Mouse (Mus musculus) hindbrain, embryonic 14.5 days (tissue): Measurements from ENCODE around the gene Vamp5. TPM values are rescaled to one million over a fixed set of nuclear protein-coding genes. Genes with fewer than 3 reads are reported as not detected.
A peak's percentile ranks its signal among the peaks of the same experiment; 100 is the strongest.

Source experiments
- ATAC-seq: fragments of 200-750 bp; cut with Nextera tagmentation; 2 replicates; pipeline ENCODE4 v1.8.0; 2017; ENCODE audit warnings: moderate number of reproducible peaks, mild to moderate bottlenecking, moderate TSS enrichment, moderate library complexity; ENCODE audit not compliant: low FRiP score
- DNase-seq: peaks from one replicate; pipeline ENCODE4 v3.0.0-alpha.2; 2015; ENCODE audit warnings: low spot score
- H3K27ac ChIP-seq: fragments of 300-500 bp; sonication (generic); 2 replicates; pipeline ENCODE4 v1.5.1; 2014; ENCODE audit warnings: mild to moderate bottlenecking, moderate library complexity
- H3K27me3 ChIP-seq: fragments of 300-500 bp; sonication (generic); 2 replicates; pipeline ENCODE4 v1.6.1; 2014; ENCODE audit warnings: mild to moderate bottlenecking, low read length, mixed read lengths; ENCODE audit not compliant: control insufficient read depth, insufficient read depth
- H3K36me3 ChIP-seq: fragments of 300-500 bp; sonication (generic); replicated peaks from 2 replicates; pipeline ENCODE4 v1.6.1; 2014; ENCODE audit not compliant: control insufficient read depth, insufficient read depth
- H3K4me1 ChIP-seq: fragments of 300-500 bp; sonication (generic); replicated peaks from 2 replicates; pipeline ENCODE4 v1.6.1; 2014; ENCODE audit warnings: antibody characterized with exemption, low read length, mixed read lengths; ENCODE audit not compliant: control insufficient read depth, insufficient read depth
- H3K4me2 ChIP-seq: fragments of 300-500 bp; sonication (generic); replicated peaks from 2 replicates; pipeline ENCODE4 v1.6.1; 2014; ENCODE audit warnings: mild to moderate bottlenecking, moderate library complexity
- H3K4me3 ChIP-seq: fragments of 300-500 bp; sonication (generic); replicated peaks from 2 replicates; pipeline ENCODE4 v1.5.1; 2014; ENCODE audit warnings: mild to moderate bottlenecking, low read length
- H3K9ac ChIP-seq: fragments of 300-500 bp; sonication (generic); 2 replicates; pipeline ENCODE4 v1.6.1; 2014
- H3K9me3 ChIP-seq: fragments of 300-500 bp; sonication (generic); 2 replicates; pipeline ENCODE4 v1.6.1; 2016; ENCODE audit warnings: low read length; ENCODE audit not compliant: control insufficient read depth
- WGBS: fragments of 180-500 bp; shearing (Covaris S2); extraction: QIAGEN DNeasy Blood & Tissue Kit; methylation state at CpG from one replicate; pipeline ENCODE4 v1.1.7; 2014; 5-methylcytosine and 5-hydroxymethylcytosine counted together
- polyA plus RNA-seq: library from polyadenylated mRNA; unstranded; fragments of >200 nt; fragmentation: Nextera tagmentation; extraction: Ambion mirVana; gene quantifications from 2 replicates; pipeline ENCODE4 v1.2.1, GENCODE M21; 2014

Vamp5 gene
- polyA plus RNA-seq, 1 experiment from 2014 or later = 23.6 TPM

GRCm38 (mm10) chr6:72383142-72383820, 3.0 kb upstream of the Vamp5 start:
- ATAC-seq (no peak), DNase-seq (no peak)
- Histone ChIP-seq H3K36me3 (no peaks in the 10 kb centered on the region), H3K9ac (no peak overlapping the region), H3K4me3 (no peak overlapping the region), H3K27ac (no peak overlapping the region), H3K27me3 (peaks cover 32% of the 10 kb centered on the region), H3K4me2 (no peak overlapping the region), H3K4me1 (0 out of 2 replicates have a peak, but pooled peaks cover 4% of the 10 kb centered on the region), H3K9me3 (no peaks in the 10 kb centered on the region)
- WGBS = 86% methylated on average over 6 of the region's 6 CpGs

DNA sequence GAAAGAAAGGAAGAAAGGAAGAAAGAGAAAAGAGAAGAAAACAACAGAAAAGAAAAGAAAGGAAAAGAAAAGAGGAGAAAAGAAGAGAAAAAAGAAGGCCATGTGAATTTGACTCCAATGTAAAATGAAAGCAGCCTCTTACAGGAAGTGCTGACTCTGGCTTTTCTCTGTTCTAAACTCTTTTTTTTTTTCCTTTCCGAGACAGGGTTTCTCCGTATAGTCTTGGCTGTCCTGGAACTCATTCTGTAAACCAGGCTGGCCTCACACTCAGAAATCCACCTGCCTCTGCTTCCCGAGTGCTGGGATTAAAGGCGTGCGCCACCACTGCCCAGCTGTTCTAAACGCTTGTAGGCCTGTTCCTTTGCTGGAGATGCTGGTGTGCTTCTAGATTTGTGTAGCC, 2.2 kb upstream of the Vamp5 start:
- Histone ChIP-seq H3K27me3 (peaks cover 32% of the 10 kb centered on the region), H3K4me2 (no peak overlapping the region), H3K9me3 (no peaks in the 10 kb centered on the region), H3K27ac (no peak overlapping the region), H3K4me1 (0 out of 2 replicates have a peak, but pooled peaks cover 4% of the 10 kb centered on the region), H3K9ac (no peak overlapping the region), H3K36me3 (no peaks in the 10 kb centered on the region), H3K4me3 (no peak overlapping the region)
- no peak for ATAC-seq
- no peak for DNase-seq
- WGBS = 85% methylated on average over 6 of the region's 6 CpGs

DNA sequence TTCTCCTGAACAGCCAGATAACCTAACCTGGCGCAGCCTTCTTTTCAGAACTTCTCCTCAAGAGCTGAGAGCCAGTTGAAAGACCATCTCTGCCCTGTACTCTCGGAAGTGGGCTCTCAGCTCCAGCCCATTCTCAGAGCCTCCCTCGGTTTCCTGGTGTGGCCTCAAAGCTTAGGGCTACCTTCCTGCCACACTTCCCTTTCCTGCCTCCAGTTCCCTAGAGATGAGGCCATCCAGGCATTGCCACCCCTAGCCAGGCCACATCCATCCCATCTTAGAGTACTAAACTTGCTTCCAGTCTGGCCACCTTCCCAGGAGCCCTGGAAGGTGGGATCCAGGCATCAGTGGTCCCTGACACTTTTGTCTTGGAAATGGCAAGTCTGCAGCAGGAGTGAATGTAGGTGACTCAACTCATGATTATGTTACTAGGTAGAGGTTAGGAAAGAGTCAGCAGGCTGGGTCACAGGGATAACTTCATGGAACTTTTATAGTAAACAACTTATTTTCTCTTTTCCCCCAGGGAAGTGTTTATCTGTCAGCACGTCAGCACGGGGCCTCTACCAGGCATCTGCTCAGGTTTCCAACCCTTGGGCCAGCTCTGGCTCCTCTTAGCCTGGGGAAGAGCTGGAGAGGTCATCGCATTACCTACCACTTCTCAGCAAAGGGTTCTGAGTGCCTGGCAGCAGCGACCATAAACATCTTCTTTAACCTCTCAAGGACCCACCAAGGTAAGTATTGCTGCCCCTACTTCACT, 714 bp downstream of the Vamp5 start:
- no peak for DNase-seq
- Histone ChIP-seq H3K9me3 (no peaks in the 10 kb centered on the region), H3K27ac (no peak overlapping the region), H3K4me2 (peak overlapping the region; percentile 54), H3K36me3 (no peaks in the 10 kb centered on the region), H3K4me3 (peak overlapping the region; percentile 35), H3K4me1 (0 out of 2 replicates have a peak, but pooled peaks cover 4% of the 10 kb centered on the region), H3K27me3 (peaks cover 32% of the 10 kb centered on the region), H3K9ac (peak overlapping the region; percentile 57; the same call in 1 of the 2 replicates)
- 41% methylated on average over 7 of the region's 7 CpGs for WGBS
- no peak for ATAC-seq

DNA sequence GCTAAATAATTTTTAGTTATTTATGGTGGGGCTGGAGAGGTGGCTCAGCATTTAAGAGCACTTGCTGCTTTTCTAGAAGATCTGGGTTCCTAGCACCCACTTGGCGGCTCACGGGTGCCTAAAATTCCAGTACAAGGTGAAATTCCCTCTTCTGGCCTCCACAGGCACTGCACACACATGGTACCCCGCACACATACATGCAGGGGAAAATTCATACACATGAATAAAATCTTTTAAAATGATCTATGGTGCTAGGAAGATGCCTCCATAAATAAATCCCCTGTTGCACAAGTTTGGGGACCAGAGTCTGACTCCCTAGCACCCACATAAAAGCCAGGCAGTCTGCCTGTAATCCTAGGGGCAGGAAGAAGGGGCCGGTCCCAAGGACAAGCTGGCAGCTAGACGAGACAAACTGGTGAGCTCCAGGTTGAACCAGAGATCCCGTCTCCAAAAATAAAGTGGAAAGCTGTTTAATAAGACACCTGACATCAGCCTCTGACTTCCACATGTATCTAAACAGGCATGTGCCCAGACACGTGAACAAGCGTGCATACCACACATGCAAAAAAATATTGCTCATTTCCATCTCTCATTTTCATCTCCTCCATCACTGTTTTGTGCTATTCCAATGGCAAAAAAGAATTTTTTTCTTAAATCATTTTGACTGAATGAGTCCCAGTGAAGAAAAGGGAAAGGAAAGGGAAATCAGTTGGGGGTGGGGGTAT, 1.6 kb downstream of the Vamp5 start:
- H3K4me3 ChIP-seq = no peak overlapping the region
- H3K27ac ChIP-seq = no peak overlapping the region
- H3K9me3 ChIP-seq = no peaks in the 10 kb centered on the region
- no peak overlapping the region for H3K9ac ChIP-seq
- peaks cover 32% of the 10 kb centered on the region for H3K27me3 ChIP-seq
- no peak for DNase-seq
- no peak for ATAC-seq
- H3K36me3 ChIP-seq = no peaks in the 10 kb centered on the region
- H3K4me1 ChIP-seq = 0 out of 2 replicates have a peak, but pooled peaks cover 4% of the 10 kb centered on the region
- WGBS = 87% methylated on average over 8 of the region's 8 CpGs
- H3K4me2 ChIP-seq = no peak overlapping the region

GRCm38 (mm10) chr6:72374820-72375563, 5.3 kb downstream of the Vamp5 start:
- no peak overlapping the region for H3K27ac ChIP-seq
- no peak overlapping the region for H3K9ac ChIP-seq
- H3K4me2 ChIP-seq = no peak overlapping the region
- ATAC-seq (no peak), DNase-seq (no peak)
- WGBS = 88% methylated on average over 15 of the region's 15 CpGs
- H3K9me3 ChIP-seq = no peaks in the 10 kb centered on the region
- H3K36me3 ChIP-seq = no peaks in the 10 kb centered on the region
- H3K27me3 ChIP-seq = peaks cover 11% of the 10 kb centered on the region
- H3K4me3 ChIP-seq = no peak overlapping the region
- H3K4me1 ChIP-seq = no peaks in the 10 kb centered on the region

DNA sequence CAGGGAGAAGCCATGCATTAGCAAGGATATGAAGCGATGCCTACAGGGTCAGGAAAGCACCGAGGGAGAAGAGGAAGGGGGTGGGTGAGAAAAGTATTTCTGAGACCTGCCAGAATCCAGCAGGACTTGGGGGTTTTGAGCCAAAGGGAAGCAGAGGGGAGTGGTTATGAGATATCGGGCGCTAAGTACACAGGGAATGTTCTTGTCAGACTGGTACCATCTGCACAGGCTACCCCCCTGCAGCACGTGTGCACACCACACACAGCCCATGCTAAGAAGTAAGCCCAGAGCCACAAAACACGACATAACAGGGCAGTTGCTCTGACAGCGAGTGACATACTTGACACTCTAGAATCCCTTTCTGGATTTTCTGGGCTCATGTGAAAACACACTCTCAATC, 6.1 kb downstream of the Vamp5 start:
- DNase-seq = no peak
- H3K9ac ChIP-seq = no peak overlapping the region
- H3K4me3 ChIP-seq = no peak overlapping the region
- H3K36me3 ChIP-seq = no peaks in the 10 kb centered on the region
- no peak for ATAC-seq
- H3K4me2 ChIP-seq = no peak overlapping the region
- H3K4me1 ChIP-seq = no peaks in the 10 kb centered on the region
- H3K27ac ChIP-seq = no peak overlapping the region
- peaks cover 3% of the 10 kb centered on the region; the same call in 1 of the 2 replicates for H3K27me3 ChIP-seq
- H3K9me3 ChIP-seq = no peaks in the 10 kb centered on the region
- 74% methylated on average over 7 of the region's 7 CpGs for WGBS

- Histone ChIP-seq H3K36me3 (no peaks in the 10 kb centered on the region), H3K9me3 (no peaks in the 10 kb centered on the region), H3K4me2 (no peak overlapping the region), H3K4me3 (no peak overlapping the region), H3K4me1 (no peaks in the 10 kb centered on the region), H3K27ac (no peak overlapping the region), H3K9ac (no peak overlapping the region), H3K27me3 (no peaks in the 10 kb centered on the region)
- 93% methylated on average over 4 of the region's 4 CpGs for WGBS
- no peak for DNase-seq
- no peak for ATAC-seq
Measured at GRCm38 (mm10) chr6:72373184-72373583, 7.1 kb downstream of the Vamp5 start.

DNA sequence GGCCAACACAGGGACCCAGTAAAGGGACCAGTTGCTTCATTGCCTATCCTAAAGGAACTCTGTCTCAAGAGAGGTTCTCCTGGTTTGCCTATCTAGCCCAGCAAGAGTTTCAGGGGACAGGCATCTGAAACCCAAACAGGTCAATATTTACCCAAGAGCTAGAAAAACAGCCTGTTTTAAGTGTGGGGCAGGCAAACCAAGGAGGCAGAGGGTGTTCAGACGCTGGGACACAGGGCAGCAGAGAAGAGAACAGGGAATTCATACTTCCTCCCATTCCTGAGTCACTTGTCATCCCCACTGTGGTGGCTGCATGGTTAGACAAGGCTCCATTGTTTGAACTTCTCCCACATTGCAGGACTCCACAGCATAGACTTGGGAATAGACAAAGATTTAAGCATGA, 8.7 kb downstream of the Vamp5 start:
- H3K4me1 ChIP-seq = no peaks in the 10 kb centered on the region
- H3K9ac ChIP-seq = no peak overlapping the region
- H3K27ac ChIP-seq = no peak overlapping the region
- no peaks in the 10 kb centered on the region for H3K27me3 ChIP-seq
- H3K4me3 ChIP-seq = no peak overlapping the region
- ATAC-seq (no peak), DNase-seq (no peak)
- H3K4me2 ChIP-seq = no peak overlapping the region
- H3K36me3 ChIP-seq = no peaks in the 10 kb centered on the region
- no peaks in the 10 kb centered on the region for H3K9me3 ChIP-seq
- WGBS = 33% methylated on average over 1 of the region's 1 CpGs

DNA sequence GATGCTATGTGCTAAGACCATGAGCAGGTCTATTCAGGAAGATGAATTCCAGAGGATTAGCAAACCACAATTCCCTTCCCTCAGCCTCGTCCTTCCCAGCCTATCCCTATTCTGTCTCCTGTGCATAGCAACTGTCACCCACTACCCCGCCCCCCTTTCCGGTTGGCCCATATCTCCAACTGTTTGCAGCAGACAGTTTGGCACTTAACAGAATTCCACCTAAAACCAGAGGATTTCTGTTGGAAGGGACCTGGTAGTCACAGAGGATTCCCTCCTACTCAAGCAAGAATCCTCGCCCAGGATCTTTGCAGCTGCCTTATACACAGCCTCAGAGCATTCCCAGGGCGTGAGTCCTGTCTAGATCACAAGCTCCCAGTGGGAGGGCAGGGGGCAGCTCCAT, 9.1 kb downstream of the Vamp5 start:
- no peaks in the 10 kb centered on the region for H3K9me3 ChIP-seq
- no peaks in the 10 kb centered on the region for H3K4me1 ChIP-seq
- H3K36me3 ChIP-seq = no peaks in the 10 kb centered on the region
- DNase-seq (no peak), ATAC-seq (no peak)
- no peaks in the 10 kb centered on the region for H3K27me3 ChIP-seq
- H3K27ac ChIP-seq = no peak overlapping the region
- H3K9ac ChIP-seq = no peak overlapping the region
- H3K4me2 ChIP-seq = no peak overlapping the region
- WGBS = 54% methylated on average over 5 of the region's 5 CpGs
- H3K4me3 ChIP-seq = no peak overlapping the region
